Mouse (Mus musculus) c-Kit-positive CD71-negative TER-119-negative erythroid progenitor cells, embryonic 14.5 days (primary cell): ENCODE results near the gene Ifng.
"Not testable (repeated sequence)": the region's sequence is repeated elsewhere in the genome, so short reads cannot be mapped to it uniquely, and the experiment has no call there.

Experiments
- DNase-seq: peaks from one replicate; pipeline ENCODE4 v3.0.0-alpha.2; 2013; ENCODE audit warnings: low read depth

Gene Ifng

DNA sequence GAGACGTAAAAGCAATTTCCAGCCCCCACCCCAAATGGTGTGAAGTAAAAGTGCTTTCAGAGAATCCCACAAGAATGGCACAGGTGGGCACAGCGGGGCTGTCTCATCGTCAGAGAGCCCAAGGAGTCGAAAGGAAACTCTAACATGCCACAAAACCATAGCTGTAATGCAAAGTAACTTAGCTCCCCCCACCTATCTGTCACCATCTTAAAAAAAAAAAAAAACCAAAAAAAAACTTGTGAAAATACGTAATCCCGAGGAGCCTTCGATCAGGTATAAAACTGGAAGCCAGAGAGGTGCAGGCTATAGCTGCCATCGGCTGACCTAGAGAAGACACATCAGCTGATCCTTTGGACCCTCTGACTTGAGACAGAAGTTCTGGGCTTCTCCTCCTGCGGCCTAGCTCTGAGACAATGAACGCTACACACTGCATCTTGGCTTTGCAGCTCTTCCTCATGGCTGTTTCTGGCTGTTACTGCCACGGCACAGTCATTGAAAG lies at the start of gene Ifng:
Ifng (plus strand) TSS at position 305 of the 499 bp plus-strand sequence.
- no peak for DNase-seq

DNA sequence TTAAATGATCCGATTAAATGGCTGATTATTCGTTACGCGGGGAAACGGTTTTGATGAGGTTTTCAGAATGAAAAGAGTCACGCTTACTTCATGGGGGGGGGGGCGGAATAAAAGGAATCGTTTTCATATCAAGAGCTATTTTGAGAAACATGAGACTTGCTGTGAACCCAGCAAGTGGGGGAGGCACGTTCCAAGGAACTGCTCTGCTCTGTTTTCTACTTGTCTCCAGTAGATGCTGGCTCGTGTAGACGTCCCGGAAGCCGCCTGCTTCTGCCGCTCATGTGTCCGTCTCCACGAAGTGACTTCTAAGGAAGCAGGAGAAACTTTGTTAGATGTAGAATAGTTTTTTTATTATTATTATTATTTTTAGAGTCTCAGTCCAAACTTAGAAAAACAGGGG lies 40.9 kb upstream of the Ifng start:
- DNase-seq: no peak

DNA sequence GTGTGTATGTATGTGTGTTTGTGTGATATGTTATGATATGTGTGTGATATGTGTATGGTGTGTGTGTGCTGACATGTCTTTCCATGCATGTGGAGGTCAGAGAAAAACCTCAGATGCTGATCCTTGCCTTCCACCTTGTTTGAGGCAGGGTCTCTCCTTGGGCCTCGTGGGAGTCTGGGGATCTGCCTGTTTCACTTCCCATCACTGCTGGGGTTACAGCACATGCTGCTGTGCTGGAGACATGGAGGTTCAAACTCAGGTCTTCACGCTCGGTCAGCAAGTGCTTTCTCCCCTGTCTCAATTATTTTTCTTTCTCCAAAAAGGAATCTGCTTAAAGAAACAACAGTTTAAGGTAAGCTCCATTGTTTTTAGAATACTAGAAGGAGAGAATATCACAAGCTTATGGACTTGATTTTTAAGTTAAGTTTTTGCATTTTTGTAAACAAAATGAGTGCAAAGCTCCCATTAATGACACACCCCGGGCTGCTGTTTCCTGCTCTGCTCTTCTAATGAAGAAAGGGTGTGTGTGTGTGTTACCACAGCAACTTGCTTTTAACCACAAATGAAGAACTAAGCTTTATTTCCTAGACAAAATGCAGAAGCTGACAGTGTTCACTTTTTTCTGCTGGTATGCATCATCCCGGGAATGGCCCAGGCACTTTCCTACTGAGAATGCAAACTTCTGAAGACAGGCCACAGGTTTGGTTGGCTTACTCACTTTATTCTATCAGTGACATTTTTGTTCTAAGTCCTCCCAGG lies 34.2 kb upstream of the Ifng start:
- peak; percentile 28 for DNase-seq

- peak; percentile 17 for DNase-seq
Observed at GRCm38 (mm10) chr10:118411377-118411776, 29.5 kb upstream of the Ifng start.

GRCm38 (mm10) chr10:118412774-118413173 lies 28.1 kb upstream of the Ifng start:
- no peak for DNase-seq

- DNase-seq: no peak
Observed at GRCm38 (mm10) chr10:118419000-118419425, 21.8 kb upstream of the Ifng start.

- DNase-seq: no peak
Observed at GRCm38 (mm10) chr10:118420896-118421295, 19.9 kb upstream of the Ifng start.

GRCm38 (mm10) chr10:118435501-118435900 lies 5.3 kb upstream of the Ifng start:
- DNase-seq: no peak

DNA sequence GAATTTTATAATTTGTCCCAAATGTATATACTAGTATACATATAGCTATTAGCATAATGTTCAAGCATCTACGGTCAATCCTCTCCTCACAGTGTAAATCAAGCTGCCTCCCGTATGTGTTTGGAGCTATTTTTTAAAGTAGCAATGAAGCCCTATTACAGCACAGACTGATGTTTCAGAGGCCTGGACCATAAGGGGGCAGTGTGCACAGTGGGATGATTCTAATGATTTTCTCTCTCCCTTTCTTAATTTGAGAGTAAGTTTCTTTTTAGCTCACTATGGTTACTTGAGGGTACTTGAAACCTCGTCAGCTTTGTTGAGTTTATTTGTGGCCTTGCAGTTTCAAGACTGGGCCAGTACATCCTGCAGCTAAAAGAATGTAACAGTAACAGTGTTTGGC lies 1.1 kb downstream of the Ifng start:
- no peak for DNase-seq

DNA sequence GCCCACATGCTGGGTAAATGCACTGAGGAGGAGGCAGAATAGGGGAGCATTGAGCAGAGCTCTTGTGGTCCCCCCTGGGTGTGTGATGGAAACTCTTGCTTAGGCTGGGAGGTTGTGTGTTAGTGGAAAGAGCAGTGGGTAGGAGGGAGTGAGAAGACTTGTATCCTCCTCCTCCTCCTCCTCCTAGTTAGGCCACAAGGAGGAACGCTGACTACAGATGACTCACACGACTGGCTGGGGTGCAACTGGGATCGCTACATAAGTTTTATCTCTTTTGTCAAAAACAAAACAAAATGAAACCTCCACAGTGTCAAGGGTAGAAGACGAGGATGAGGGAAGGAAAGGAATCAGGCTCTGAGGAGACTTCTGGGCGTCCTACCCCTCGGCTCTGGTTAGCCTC lies 2.2 kb downstream of the Ifng start:
- no peak for DNase-seq

GRCm38 (mm10) chr10:118445021-118445420 lies 4.2 kb downstream of the Ifng start:
- DNase-seq: no peak

- DNase-seq: no peak
Observed at GRCm38 (mm10) chr10:118445502-118445901, 4.7 kb downstream of the Ifng start.

GRCm38 (mm10) chr10:118445978-118446377 lies 5.1 kb downstream of the Ifng start:
- no peak for DNase-seq

- DNase-seq: no peak
Observed at GRCm38 (mm10) chr10:118451747-118452146, 10.9 kb downstream of the Ifng start.

- DNase-seq: no peak
Observed at GRCm38 (mm10) chr10:118458729-118459128, 17.9 kb downstream of the Ifng start.

- DNase-seq: no peak
Observed at GRCm38 (mm10) chr10:118461126-118461767, 20.4 kb downstream of the Ifng start.

DNA sequence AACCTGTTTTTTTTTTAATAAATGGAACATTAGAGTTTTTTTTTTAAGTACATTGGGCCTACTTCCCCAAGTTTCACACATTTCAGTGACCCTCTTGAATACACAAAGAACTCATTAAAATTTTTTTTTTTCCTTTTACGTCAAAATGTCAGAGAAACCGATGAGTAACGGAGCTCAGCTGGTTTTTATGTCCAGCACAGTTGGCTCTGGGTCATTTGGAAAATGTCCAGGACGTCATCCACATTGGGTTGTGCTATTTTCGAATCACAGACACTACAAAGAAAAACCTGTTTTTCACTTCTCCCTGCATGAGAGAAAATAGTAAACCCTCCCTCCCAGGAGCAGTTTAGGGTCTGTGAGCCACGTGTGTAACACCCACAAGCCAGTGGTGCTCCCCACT lies 25.6 kb downstream of the Ifng start:
- DNase-seq: no peak

DNA sequence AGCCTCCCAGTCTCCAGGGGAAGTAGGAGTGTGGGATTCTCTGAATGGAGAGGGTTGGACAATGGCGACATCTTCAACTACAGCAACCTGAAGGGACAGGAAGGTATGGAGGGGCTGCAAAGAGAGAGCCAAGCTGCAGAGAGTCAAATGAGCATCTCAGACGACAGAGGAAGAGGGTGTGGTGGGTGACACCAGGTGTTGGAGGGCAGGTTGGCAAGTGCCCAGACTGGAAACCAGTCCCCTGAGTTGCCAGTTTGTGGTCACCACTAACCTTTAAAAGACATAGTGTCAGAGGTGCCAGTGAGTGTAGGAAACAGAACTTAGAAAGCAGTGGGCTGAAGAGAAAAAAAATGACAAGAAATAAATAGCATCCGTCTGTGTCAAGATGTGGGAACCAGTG lies 28.2 kb downstream of the Ifng start:
- DNase-seq: no peak

GRCm38 (mm10) chr10:118470296-118470957 lies 29.6 kb downstream of the Ifng start:
- DNase-seq: no peak

DNA sequence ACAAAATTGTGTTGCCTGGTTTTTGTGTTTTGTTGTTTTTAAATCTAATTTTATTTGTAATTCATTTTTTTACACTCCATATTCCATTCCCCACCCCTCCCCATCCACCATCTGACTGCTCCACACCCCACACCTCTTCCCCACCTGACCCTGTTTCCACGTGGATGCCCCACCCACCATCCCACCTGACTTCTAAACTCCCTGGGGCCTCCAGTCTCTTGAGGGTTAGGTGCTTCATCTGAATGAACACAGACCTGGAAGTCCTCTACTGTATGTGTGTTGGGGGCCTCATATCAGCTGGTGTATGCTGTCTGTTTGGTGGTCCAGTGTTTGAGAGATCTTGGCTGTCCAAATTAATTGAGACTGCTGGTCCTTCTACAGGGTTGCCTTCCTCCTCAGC lies 32.0 kb downstream of the Ifng start:
- DNase-seq: not testable (repeated sequence)

GRCm38 (mm10) chr10:118476696-118477095 lies 35.9 kb downstream of the Ifng start:
- no peak for DNase-seq

DNA sequence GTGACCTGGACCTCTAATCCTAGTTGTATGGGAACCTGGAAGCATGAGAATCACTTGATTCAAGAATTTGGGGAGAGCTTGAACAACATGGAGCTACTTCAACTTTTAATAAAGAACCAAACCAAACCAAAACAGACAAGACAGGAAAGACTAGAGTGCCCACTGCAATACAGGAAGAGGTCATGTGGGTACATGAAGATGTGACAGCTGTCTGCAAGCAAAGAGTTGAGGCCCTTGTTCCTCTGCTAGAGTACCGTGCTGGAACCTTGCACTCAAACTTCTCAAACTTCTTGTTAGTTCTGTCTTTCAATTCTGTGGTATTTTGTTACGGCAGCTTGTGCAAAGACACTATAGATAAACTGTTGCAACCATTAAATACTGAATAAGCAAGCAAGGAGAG lies 36.5 kb downstream of the Ifng start:
- DNase-seq: no peak

- no peak for DNase-seq
Observed at GRCm38 (mm10) chr10:118479244-118479643, 38.4 kb downstream of the Ifng start.
